Mouse (Mus musculus) right cerebral cortex, postnatal 14 days (tissue): ENCODE measurements around the gene Crybg1.

Experiments
- DNase-seq: peaks from one replicate; pipeline ENCODE4 v3.0.0; 2022

The Crybg1 gene

DNA sequence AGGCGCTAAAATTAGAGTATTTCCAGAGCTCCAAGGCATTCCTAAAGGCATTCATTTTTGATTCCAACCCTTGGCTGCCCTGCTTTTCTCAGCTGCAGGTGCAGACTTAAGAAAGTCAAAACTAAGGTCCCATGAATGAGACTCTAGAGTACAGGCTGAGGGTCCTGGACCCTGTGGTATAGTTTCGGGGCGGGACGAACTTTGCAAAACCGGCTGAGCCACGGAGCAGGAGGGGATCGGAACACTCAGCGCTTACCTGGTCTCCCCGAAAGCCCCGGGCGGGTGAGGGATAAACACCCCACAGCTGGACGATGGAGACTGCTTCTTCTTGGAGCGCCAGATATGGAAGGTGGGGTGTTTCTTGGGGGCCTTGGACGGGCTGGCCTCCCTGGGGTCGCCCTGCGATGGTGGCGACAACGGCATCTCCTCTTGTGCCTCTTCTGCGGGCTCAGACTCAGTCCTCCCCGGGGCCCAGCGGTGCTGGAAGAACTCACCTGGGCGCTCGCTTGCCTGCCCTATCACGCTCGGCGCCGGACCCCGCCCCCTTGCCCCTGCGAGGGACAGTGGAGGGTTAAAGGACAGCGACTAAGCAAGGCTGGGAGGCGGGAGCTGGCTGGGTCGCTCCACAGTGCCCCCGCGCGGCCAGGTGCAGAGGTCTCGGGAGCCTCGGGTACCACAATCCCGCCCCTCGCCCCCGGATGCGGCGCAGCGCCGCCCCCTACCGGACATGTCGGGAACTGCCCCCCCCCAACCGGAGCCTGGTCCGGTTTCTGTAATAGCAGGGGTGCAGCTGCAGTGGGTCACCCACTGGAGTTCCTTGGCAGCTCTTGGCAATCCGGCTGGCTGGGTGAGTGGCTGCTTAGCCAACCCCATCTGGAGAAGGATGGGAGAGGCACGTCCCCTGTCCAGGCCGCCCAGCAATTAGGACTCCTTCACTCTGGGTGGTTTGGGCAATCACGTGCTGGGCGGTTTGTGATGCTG is at the start of gene Crybg1:
Gene Crybg1, minus strand, starts transcription at position 517 of the 981 bp plus-strand sequence.
- DNase-seq, result peak; percentile 43

DNA sequence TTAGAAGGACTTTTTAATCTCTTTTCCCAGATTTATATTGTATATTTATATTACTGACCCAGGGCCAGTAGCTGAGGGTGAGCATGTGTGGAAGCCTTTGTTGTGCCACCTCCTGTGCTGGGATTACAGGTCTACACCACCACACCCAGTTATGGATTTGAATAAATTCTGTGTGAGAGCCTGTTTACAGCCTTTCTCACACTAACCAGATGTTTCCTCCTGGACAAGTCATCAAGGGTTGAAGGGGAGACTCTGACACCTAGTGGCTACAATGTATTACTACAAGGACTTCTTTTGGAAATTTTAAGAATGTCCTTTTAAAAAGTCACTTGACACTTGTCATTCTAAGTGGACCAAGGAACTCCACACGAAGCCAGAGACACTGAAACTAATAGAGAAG is 28.7 kb upstream of the Crybg1 start:
- no peak for DNase-seq

DNA sequence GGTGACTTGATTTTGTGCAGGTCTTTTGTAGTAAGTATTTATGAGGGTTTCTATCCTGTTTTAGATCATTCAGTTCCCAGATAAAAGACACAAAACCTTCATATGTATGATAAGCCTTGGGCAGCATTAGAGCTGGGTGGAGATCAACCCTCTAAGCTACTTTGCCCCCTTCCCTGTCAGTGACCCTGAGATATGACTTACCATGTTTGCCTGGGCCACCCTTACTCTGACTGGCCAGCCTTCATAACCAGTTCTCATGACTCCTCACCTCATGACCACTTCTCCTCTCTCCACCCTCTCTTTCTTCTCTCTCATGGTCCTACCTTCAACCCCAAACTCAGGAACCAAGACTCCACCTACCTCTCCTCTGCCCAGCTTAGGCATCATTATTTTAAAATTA is 27.9 kb upstream of the Crybg1 start:
- DNase-seq, result no peak

DNA sequence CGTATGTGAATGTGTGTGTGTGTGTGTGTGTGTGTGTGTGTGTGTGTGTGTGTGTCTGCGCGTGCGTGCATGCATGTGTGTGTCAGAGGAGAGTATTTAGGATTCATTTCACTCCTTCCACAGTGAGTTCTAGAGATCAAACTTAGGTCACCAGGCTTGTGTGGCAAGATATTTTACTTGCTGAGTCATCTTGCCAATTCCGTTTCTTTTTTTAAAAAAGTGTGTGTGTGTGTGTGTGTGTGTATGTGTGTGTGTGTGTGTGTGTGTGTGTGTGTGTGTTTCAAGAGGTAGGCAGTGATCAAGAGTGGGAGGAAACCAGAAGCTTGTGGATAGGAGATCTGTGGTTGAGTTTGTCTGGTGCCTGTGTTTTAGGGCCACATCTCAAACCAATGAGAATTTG is 27.5 kb upstream of the Crybg1 start:
- no peak for DNase-seq

DNA sequence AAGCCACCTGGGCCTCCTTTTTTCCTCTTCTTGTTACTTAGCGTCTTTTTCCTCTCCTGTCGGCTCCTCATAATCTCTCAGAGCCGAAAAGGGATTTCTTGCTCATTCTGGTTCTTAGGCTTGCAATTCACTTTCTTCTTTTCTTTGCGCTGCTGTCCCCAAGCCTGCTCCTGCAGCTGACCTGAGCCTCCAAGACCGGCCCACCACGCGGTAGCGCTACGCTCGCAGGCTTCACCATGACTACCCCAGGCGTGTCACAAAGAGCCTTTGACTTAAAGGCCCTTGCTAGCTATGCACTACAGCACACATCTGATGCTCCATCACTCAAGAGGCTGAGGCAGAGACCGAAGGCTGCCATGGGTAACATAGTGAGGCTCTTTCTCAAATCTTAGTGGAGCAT is 21.5 kb upstream of the Crybg1 start:
- DNase-seq, result no peak

DNA sequence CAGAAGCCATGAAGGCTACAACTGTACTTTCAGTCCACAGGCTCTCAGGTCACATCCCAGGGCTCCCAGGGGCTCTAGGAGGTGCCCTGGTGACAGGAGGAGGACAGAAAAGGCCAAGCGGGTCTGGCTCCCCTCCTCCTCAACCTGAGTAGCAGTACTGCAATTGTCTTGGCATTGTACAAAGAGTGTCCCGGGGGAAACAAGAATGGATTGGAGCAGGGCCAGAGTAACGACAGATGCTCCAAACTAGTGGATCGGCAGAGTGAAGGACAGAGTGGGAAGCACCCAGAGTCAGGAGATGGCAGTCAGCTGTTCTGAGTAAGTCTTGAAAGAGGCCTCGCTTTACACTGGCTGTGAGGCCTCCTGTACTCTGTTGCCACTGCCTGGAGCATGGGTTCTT is 18.4 kb upstream of the Crybg1 start:
- no peak for DNase-seq

DNA sequence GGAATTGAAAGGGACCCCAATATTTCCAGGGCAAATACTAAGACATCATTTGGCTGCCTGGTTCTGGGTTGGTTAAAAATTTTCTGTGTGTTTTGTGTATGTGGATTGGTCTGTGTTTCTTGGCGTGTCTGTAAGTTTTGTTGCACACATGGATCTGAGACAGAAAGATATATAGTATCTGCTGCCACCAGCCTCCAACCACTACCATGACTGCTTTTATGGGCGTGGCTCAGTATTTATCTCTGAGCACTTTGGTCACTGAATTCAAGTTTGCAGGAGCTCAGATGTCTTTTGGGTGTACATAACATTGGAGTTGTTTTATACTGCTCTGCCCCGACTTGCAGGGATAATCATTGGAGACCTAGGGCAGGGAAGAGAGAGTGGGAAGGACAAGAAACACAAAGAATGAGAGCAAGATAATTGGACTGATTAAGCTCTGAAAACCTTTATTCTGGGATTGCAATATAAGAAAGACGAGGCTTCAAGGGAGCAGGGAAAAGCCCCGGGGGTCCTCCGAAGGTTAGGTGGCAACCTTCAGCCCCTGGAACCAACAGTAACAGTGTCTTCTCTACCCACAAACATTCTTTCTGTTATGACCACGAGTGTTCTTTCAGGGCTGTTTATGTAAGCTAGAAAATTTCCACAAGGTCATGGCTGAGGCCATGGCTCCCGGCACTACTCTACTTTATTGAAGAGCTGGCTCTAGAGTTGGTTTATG is 15.8 kb upstream of the Crybg1 start:
- no peak for DNase-seq

DNA sequence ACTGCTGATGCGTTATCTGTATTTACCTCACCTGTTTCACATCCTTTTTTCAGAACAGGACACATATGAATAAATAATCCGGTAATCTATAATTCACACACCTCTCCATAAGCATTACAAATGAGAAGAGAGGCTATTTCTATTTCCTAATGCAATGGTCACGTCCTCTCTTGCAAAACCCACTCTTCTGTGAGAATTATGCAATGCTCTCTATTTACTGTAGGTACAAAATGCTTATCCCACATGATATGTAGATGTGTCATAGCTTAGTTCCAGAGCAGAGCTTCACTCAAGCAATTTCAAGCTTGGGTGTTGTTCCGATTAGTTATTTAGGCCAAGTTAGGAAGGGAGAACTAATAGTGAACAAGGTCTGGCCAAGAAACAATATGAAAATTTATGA is 14.4 kb upstream of the Crybg1 start:
- no peak for DNase-seq

DNA sequence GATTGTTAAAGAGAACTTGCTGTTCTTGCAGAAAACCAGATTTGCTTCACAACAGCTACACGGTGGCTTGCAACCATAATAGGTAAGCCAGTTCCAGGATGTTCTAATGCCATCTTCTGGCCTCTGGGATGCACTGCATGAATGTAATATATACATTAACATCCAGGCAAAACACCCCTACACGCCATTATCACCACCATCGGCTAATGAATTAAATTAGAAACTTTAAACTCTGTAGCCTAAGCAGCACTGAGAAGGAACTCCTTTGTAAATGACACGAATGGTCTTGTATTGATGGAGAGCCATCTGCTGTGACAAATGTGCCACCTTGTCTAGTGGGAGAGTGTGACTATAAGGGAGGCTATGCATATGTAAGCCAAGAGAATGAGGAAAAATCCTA is 11.5 kb upstream of the Crybg1 start:
- DNase-seq, result no peak

DNA sequence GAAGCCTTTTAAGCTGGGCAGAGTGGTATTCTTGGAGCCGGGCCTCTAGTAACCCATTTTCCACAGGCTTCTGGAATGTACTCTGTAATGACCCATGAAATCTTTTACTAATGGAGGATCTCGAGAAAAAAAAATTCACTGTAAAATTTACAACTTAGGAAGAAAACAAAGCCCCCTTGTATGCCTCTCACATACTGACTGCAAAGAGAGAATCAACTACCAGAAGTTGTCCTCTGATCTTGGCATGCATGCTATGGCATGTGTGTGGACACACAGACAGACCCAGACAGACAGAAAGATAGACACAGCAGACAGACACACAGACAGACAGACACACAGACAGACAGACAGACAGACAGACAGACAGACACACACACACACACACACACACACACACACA is 8.8 kb upstream of the Crybg1 start:
- no peak for DNase-seq

DNA sequence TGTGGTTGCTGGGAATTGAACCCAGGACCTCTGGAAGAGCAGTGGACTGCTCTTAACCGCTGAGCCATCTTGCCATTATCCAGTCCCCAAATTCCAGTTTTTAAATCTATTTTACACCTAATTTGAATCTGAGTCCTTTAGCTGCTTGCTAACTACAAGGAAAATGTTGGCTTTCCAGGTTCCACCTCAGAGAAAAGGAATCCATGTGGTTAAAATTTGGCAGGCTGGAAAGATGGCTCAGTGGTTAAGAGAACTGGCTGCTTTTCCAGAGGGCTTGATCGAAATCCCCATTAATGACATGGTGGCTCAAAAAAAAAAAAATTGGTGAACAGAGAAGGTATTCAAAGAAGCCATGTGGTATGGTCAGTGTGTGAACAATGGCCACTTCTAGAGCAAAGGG is 1.8 kb upstream of the Crybg1 start:
- no peak for DNase-seq

DNA sequence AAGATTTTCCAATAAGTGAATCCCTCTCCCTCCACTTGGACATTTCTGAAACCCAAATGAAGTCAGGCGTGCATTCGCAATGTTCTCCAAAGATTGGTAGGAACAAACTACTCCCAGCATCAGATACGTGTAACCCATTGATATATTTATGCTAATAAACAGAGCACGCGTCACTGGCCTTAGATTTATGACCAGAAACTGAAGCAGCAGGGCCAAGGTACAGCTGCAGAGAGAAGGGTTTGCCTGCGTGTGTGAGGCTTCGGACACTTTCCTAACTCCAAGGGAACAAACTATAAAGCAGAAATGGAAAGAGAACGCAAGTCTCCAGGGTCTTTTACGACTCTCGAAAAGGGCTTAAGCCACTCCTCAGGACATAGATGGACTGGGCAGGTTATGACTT is 5.3 kb downstream of the Crybg1 start:
- DNase-seq, result no peak

DNA sequence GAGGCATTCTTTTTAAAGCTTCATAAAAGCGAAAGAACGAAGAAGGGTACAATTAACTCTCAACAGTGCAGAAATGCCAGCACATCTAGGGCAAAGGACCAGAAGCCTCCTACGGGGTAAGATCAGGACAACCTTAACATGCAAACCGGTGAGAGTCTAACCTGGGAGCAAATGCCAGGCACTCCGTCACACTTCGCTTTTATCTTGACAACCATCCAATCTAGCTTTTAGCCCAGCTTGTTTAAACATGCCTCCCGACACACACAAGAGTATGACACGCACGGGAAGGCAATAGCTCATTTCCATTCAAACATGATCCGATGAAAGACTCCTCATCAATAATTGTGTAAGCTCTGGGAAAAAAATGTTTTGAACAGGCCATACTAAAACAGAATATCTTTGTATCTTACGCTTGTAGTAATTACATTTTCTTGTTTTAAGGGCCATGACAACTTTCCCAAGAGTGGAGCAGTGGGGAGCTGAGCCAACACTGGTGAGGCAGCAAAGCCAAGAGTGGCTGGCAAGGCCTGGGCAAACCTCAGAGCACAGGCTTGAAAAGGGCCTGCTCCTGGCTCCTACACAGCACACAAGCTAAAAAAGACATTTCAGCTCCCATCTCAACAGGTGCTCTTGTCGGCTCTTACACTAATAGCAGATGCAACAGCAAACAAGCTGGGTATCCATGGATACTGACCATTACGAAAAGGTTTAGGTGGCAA is 10.4 kb downstream of the Crybg1 start:
- DNase-seq, result peak; percentile 10

DNA sequence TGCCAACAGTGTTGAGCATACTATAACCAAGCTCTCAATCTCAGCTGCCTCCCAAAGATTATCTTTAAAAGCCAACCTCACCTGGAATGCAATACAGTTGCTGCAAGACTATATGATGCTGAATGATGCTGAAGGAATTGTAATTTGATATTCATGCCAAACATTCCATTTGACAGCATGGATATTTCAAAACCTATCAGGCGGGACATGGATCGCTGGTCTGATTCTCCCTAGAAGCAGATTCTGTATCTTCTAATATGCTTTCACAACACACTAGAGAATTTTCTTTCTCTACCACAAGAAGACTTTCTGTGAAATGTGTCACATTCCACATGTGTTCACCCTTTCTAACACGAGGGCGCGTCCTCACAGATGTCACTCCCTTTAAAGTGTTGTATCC is 22.6 kb downstream of the Crybg1 start:
- no peak for DNase-seq

DNA sequence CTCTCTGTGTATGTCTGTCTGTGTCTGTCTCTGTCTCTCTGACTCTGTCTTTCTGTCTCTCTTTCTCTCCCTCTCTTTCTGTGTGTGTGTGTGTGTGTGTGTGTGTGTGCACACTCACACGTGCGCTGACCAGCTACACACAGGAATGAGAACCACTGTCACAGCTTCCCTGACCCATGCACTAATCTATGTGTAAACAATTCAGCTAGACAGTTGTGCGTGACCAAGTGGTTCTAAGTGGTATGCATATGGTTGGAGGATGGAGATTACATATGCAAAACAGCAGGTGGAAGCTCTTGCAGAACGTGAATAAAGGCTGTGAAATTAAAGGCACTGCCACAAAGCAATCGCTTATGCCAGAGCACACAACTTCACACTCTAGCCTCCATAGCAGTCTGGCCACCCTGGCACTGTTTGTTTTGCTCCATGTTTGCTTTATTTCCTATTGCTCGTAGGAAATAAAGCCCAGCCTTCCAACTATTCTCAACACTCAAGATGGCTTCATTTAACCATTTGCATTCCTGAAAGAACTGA is 24.2 kb downstream of the Crybg1 start:
- no peak for DNase-seq

DNA sequence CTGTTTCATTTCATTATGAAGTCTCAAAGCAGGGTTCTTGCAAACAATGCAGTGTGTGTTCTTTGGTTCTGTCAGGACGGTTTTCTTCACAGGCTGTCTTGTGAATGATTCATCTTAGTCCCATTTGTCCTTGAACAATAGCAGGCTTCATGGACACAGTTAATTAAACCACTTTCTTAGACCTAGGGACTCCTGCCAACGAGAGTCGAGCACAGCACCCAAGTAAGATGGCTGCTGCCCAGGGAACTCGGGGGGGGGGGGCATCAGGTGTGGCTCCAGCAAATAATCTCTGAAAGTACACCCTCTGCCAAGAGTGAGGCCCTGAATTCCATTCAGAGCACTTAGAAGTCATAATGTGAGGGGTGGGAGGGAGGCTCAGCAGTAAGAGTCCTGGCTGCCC is 30.0 kb downstream of the Crybg1 start:
- no peak for DNase-seq

DNA sequence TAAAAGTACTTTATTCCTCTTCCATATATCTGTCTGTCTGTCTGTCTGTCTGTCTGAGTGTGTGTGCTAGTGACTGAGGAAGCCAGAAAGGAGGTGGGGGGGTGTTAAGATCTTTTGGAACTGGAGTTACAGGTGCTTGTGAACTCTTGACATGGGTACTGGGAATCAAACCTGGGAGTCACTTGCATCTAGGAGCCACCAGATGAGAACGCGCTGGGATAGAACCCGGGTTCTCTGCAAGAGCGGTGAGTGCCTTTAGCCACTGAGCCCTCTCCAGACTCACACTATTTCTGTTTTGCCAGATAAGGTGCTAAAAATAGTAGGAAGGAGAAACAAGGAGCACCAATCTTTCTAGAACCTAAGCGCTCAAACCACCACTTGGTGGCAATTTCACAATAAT is 31.9 kb downstream of the Crybg1 start:
- no peak for DNase-seq

DNA sequence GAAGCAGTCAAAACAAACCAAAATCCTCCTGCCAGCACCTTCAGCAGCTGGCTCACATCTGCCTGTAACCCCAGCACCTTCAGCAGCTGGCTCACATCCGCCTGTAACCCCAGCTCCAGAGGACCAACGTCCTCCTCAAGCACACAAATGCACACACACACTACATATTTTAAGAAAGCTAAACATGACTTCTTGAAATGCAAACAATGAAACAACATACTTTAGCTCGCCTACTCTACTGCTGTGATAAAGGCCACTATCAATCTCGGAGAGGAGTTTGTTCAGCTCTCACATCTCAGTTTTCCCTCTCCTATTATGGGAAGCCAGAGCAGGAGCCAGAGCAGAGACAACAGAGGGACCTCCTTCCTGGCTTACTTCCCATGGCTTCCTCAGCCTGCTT is 34.0 kb downstream of the Crybg1 start:
- no peak for DNase-seq

DNA sequence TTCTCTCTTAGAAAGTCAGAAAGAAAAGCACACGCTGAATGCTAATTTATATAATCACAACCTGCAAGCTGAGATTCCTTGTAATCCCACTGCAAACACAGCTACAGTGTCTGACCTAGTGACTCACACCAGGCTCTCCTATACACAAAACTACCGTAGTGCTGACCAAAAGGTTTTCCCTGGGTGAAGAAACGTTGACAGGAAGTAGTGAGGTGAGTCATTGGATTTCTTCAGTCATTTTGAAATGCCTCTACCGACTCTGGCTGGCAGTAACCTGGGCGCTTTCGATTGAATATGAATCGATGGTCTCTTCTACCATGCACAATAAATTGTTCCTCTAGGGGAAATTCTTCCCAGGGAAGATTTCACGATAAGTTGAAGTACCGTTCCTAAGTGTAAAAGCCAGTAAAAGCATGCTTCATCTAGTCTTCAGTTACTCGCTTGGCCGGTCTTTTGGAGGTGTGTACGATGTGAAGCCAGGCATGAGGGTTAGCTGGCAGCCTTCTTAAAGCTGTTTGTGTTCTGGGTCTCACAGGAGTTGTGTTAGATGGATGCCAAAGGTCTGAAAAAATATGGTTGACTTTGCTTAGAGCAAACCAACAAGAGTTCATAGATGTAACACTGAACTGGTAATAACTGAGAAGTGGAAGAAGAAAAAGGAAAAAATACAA is 36.5 kb downstream of the Crybg1 start:
- DNase-seq, result no peak

DNA sequence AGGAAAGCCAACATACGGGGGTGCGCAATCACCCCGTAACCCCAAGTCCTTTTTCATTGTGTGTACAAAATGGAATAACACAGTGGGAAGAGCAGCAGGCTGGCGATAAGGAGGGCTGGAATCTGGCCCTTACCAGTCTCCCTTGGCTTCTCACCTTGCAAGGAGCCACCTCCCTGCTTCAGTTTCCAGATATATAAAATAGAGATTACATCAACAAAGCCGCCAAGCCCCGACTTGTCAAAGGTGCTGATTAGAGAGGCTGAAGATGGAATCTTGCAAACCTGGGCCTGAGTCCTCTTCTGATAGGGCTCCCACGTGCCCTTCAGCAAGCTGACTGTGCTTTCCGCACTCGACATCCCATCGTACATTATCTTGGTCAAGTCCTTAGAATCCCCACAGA is 37.5 kb downstream of the Crybg1 start:
- DNase-seq, result no peak

DNA sequence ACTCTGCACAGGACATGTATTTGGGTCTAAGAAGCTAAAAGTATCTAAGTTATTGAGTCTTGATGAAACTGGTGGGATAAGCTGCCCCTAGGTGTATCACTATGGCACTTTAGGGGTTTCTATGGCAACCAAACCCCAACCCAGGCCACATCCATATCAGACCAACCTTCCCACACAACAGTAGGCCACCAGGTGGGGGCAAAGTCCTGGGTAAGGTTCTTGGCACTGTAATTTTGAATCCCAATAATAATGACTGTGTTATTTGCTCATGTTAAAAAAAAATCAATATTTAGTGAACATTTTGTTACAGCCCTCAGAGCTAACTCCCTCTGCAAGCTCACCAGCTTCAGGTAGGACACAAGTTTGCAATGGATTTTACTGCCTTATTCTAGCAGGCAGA is 38.2 kb downstream of the Crybg1 start:
- no peak for DNase-seq

DNA sequence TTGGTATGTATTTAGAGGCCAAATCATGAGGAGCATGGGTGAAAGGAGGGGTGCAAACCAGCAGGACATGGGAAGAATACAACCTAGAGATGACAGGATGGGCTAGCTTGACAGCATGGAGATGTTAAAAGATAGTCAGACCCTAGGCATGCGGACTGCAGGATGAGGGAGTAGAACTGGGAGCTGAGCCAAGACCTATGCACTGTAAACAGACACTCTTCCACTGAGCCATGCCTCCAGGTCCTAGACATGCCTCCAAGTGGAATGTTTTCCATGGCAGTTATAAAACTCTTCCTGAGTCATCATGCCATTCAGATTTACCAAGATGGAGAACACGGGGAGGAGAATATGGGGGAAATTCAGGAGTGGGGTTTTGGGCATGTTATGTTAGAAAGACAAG is 53.9 kb downstream of the Crybg1 start:
- no peak for DNase-seq

DNA sequence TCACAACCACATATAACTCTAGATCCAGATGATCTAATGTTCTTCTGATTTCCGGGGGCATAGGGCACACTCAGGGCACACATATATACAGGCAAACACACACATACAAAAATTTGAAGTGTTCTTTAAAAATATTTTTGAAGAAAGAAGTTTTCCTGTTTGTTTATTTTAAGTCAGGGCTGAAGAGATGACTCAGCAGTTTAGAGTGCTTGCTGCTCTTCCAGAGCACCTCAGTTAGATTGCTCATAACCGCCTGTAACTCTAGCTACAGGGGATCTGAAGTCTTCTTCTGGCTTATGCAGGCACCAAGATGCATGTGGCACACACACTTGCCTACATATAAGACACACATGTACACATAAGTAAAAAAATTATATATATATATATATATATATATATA is 56.9 kb downstream of the Crybg1 start:
- DNase-seq, result no peak
